Mouse (Mus musculus) 416B (cell line): ENCODE results near the gene Skiv2l.
A peak's percentile ranks its signal among the peaks of the same experiment; 100 is the strongest.
"Not testable (repeated sequence)": the region's sequence is repeated elsewhere in the genome, so short reads cannot be mapped to it uniquely, and the experiment has no call there.

Experiments used
- DNase-seq: peaks from one replicate; pipeline ENCODE4 v3.0.0; 2011; ENCODE audit warnings: low read depth

Gene Skiv2l

DNA sequence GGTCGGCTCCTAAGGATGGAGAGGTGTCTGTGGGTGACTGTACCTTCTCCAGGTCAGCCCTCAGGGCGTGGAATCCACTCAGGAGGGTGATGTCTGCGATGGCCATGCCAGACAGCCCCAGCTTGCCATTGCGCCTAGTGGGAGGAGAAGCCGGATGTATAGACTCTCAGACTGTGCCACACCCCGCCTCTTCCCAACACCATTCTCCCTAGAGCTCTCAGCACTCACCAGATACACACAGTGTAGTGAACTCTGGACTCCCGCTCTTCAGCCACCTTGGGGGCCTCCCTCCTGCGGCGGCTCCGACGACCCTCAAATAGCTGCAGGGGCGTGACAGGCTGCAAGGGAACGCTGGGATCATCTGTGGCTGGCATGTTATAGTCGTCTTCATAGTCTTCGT lies 38.7 kb downstream of the Skiv2l start:
- DNase-seq, result no peak

- DNase-seq, result not testable (repeated sequence)
These were observed 39.2 kb downstream of the Skiv2l start for GRCm38 (mm10) chr17:34810811-34811210.

DNA sequence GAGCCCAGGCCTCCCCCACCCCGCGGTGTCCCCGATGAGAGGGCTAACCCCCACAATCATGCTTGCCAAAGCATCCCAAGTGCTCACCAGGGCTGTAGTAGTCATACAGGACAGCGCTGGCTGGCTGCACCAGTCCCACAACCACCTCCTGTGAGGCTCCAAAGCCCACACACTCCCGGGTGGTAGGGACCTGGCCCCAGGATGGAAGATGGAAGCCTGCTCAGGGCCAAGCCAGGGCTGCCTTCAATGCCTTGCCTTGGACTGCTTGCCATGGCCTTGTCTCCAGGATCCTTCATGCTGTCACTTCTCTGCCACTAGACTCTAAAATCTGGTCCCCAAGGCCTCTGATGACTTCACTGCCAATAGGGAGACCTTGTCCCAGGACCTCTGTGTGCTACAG lies 39.6 kb downstream of the Skiv2l start:
- not testable (repeated sequence) for DNase-seq

DNA sequence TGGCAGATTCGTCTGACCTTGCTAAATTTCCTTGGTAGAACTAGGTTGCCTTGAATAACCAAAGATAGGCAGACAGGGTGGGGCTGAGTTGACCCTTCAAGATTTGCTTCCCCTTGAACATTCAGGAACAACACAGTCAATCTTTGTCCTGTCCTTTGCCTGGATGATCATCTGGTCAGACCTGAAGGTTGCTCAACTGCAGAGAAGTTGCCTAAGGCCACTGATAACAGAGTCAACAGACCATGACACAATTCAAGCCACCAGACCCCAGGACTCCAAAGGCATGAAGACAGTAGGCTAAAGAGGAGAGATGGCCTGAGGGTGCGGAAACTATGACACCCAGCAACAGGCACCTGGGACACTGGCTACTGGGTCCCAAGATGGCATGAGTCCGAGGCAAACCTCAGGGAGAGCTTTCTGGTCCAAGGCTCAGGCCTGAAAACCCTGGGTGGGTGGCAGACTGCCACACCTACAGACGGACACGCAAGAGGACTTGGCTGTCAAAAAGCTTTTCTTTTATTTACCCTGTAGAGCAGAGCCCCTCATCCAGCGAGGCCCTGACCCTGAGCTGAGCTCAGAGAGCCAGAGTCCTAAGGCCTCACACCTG lies 41.3 kb downstream of the Skiv2l start:
- peak; percentile 35 for DNase-seq

DNA sequence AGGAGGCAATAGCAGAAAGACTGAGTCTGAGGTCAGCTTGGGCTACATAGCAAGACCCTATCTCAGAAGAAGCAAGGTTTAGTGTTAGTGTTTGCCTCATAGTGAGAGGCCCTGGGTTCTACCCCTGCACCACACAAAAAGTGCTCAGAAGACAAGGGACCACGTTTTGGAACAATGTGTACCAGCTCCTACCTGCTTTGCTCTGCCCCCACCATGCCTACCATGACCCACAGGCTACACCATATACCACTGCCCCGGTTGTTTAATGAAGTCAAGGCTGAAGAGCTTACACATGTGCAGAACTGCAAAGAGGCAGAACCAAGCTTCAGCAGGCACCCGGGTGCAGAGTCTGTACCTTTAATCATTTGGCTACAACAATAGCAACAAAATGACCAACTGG lies 42.8 kb downstream of the Skiv2l start:
- DNase-seq, result no peak

GRCm38 (mm10) chr17:34804871-34805562 lies 45.0 kb downstream of the Skiv2l start:
- peak; percentile 24 for DNase-seq

DNA sequence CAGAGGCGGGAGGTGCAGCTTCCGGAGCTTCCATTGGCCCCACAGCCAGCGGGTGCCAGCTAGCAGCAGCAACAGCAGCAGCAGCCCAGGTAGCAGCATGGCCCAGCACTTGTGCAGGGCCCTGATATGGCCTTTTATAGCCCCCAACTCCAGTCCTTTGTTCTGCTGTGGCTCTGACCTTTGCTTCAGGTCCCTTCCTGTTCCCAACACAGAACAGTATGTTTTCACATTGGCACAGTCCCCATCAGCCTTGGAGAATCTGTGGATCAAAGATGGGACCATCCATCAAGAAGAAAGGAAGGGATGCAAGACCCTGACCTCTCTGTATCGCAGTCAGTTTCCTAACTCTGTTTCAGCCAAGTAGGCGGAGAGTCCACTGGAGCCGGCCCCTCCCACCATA lies 45.7 kb downstream of the Skiv2l start, which contains the start of gene Cyp21a1:
Gene Cyp21a1, minus strand, starts transcription at position 261 of the 400 bp plus-strand sequence.
- DNase-seq, result not testable (repeated sequence)

DNA sequence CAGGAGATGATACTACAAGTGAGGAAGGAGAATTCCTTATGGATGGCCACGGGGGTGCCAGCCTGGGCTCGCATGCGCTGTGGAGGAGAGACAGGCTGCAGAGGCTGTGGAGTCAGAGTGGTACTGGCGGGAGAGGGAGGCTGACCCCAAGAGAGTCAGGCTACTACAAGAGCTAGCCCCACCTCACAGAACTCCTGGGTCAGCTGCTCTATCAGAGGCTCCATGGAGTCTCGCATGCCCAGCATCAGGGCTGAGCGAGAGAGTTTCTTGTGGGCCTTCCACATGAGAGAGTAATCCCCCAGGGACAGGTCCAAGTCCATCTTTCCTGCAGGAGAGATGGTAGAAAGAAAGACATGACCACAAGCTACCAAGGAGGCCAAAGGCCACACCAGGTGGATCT lies 46.6 kb downstream of the Skiv2l start:
- not testable (repeated sequence) for DNase-seq

- DNase-seq, result not testable (repeated sequence)
These were observed 47.3 kb downstream of the Skiv2l start for GRCm38 (mm10) chr17:34802756-34803155.

- DNase-seq, result not testable (repeated sequence)
These were observed 49.2 kb downstream of the Skiv2l start for GRCm38 (mm10) chr17:34800781-34801305.

DNA sequence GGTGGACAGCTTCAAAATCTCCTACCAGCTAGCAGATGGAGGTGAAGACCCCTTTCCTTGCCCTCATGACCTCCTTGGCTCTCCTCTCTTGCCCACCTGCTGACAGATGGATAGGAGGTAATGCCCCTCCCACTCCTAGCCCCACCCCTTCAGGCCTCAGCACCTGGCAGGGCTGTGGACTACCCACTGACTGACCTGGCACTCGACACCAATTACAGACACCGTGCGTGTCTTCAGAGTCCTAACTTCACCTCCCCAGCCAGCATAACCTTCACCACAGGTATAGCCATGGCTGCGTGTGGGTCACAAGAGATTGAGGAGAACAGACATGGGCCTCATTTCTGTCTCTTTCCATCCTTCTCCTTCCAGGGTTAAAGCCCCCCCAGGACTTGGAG lies 50.5 kb downstream of the Skiv2l start:
- no peak for DNase-seq

GRCm38 (mm10) chr17:34798866-34799530 lies 51.0 kb downstream of the Skiv2l start:
- no peak for DNase-seq

DNA sequence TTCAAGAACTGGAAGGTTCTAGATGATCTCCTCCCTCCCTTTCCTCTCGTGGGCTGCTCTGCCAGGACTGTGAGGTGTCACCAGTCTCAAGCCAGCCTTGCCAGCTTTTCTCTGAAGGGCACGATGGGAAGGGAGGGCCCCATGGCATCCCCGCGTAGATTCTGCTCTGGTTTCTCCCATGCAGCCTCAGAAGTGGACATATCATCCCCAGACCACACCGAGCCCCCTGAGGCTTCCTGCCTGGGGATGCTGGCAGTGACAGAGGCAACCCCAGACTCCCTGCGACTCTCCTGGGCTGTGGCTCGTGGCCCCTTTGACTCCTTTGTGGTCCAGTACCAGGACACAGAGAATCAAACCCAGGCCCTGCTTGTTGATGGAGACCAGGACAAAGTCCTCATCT lies 51.9 kb downstream of the Skiv2l start:
- not testable (repeated sequence) for DNase-seq

DNA sequence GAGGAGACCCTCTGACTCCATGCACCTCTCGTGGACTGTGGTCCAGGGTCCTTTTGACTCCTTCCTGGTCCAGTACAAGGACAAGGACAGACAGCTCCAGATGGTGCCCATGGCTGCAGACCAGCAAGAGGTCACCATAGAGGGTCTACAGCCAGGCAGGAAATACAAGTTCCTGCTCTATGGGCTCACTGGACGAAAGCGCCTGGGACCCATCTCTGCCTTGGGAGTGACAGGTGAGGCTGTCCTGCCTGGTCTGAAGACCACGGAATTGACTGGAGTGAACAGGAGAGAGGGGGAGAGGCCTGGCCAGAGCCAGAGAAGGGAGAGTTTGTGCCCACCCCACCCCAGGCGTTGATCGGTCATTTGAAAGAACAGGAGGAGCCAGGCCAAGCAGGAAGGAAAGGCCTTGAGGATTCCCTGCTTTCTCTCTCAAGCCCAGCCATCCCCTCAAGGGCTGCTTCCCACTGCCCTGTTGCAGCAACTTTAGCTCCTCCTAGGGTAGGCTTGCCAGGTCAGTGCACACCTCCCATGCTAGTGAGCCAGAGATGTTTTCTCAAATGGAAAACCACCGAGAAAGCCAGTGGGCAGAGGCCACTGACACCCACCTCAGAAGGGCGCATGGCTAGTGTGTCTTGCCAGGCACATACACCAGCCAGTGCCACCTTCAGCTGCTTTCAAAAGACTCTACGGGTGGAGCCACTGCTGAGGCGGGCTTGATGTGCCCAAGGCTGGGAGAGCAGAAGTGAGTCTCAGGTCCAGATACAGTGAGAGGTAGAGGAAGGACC lies 52.6 kb downstream of the Skiv2l start:
- DNase-seq, result not testable (repeated sequence)

DNA sequence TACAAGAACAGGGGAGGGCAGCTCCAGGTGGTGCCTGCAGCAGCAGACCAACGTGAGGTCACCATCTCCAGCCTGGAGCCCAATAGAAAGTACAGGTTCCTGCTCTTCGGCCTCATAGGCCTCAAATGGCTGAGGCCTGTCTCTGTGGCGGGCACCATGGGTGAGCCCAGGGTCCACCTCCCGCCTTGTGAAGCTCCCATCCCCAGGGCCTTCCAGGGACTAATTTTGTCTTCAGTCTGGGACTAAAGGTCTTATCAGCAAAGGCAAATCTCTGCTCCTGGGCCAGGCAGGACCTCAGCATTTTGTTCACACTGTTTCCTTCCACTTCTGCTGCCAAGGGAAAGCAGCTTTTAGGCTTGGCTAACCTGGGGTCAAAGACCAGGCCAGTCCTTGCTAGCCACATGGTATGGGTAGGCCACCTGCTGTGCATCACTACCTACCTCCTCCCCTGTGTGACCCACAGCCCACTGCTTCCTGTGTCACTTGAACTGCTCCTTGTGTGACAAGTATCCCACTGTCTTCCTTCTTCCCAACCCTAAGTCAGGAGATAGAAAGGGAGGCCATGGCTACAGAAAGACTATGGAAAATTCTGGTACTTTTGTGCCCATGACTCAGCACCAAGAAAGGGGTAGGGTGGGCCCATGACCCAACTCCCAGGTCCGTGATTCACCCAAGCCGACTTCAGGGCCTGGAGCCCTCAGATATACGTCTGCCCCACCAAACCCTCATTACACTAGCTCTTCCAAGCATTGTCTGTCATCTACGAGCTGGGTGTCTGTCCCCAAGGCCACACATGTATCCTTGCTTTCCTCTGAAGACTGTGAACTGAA lies 53.5 kb downstream of the Skiv2l start:
- DNase-seq, result no peak

GRCm38 (mm10) chr17:34795633-34796032 lies 54.4 kb downstream of the Skiv2l start:
- DNase-seq, result peak; percentile 4

- no peak for DNase-seq
These were observed 55.0 kb downstream of the Skiv2l start for GRCm38 (mm10) chr17:34795016-34795415.
